Mouse (Mus musculus): ENCODE data around the gene Nbr1. TPM values are rescaled to one million over a fixed set of nuclear protein-coding genes. Genes with fewer than 3 reads are reported as not detected.
A peak's percentile ranks its signal among the peaks of the same experiment; 100 is the strongest.
"Not testable (repeated sequence)": the region's sequence is repeated elsewhere in the genome, so short reads cannot be mapped to it uniquely, and the experiment has no call there.

The Nbr1 gene
- polyA plus RNA-seq, 1 experiment from 2014 or later = 99.4 TPM

DNA sequence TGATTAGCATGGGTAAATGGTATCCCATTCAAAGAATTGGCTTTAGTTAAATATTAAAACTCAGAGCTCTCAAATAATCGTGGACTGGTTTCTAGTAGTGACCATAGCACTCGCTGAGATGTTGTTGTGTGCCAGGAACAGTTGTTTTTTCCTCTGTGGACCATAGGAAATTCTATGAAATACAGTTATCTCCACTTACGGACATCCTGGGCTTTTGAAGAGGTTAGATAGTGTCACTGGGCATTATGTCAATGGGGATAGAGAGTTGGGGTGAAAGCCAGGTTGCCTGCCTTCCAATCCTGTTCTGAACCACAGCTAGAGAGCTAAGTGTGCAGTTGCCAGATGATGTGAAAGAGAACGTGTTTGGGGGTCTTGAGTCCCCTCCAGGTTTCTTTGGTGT lies 33.9 kb downstream of the Nbr1 start:
- Histone ChIP-seq H3K4me1 (replicated peaks) (peaks cover 8% of the 10 kb centered on the region), H3K27ac (replicated peaks) (no peak overlapping the region), H3K9me3 (no peaks in the 10 kb centered on the region), H3K27me3 (no peaks in the 10 kb centered on the region), H3K4me3 (no peak overlapping the region), H3K4me2 (no peak overlapping the region), H3K36me3 (peaks cover 33% of the 10 kb centered on the region), H3K9ac (no peak overlapping the region)
- WGBS = 85% methylated on average over 4 of the region's 4 CpGs
- ATAC-seq (ENCODE audit: low read depth) = no peak

DNA sequence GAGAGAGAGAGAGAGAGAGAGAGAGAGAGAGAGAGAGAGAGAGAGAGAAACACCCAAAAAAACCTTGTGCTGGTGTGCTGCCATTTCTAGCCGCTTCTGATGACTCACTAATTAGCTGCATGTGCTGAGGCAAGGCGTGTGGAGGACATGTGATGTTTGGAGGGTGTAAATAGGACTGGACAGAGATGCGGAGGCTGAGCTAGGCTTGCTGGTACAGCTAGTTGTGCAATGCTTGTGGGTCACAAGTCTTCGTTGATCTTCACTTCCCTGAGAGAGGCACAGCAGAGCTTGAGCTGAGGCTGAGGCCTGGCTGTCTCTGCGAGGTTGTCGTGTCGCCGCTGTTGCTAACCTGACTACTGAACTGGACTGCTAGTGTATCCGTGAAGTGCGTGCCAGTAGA lies 35.7 kb downstream of the Nbr1 start:
- Histone ChIP-seq H3K4me2 (no peak overlapping the region), H3K27me3 (no peaks in the 10 kb centered on the region), H3K4me3 (no peak overlapping the region), H3K9ac (no peak overlapping the region), H3K27ac (replicated peaks) (no peak overlapping the region), H3K4me1 (replicated peaks) (no peaks in the 10 kb centered on the region), H3K9me3 (no peaks in the 10 kb centered on the region), H3K36me3 (peaks cover 27% of the 10 kb centered on the region)
- 96% methylated on average over 10 of the region's 10 CpGs for WGBS
- ATAC-seq (ENCODE audit: low read depth) = no peak

DNA sequence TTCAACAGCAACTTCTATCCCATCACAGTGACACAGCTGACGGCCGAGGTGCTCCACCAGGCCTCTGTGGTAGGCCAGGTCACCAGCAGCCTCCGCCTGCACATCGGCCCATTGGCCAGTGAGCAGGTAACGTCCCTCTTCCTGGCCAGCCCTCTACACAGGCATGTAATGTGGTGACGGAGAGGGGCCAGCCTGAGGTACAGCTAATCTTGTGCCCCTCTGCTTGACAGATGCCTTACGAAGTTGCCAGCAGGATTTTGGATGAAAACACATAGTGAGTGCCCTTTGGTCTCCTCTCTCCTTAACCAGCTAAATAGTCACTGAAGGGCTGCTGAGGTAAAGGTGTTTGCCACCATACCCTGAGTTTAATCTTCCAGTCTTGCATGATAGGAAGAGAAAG lies 36.9 kb downstream of the Nbr1 start:
- no peak overlapping the region for H3K4me2 ChIP-seq
- no peaks in the 10 kb centered on the region for H3K4me1 ChIP-seq (replicated peaks)
- WGBS = 85% methylated on average over 7 of the region's 7 CpGs

DNA sequence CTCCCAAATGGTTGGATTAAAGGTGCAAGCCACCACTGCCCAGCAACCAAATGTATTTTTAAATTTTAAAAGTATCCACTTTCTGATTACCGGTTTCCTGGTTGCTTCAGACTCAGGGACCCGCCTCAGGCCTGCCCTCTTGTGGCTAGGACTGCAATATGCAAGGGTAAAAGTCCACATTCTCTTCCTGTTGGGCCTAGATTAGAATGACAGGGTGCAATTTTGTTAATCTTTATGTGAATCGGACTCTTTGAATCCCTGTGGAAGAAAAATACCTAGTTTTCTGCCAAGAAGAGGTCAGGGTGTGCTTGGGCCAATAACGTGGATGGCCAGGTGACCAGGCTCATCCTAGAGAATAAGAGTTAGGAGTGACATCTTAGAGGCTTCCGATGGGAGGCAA lies 37.5 kb downstream of the Nbr1 start:
- Histone ChIP-seq H3K36me3 (peaks cover 27% of the 10 kb centered on the region), H3K27ac (replicated peaks) (no peak overlapping the region), H3K27me3 (no peaks in the 10 kb centered on the region), H3K9ac (no peak overlapping the region), H3K4me3 (no peak overlapping the region), H3K4me1 (replicated peaks) (no peaks in the 10 kb centered on the region), H3K4me2 (no peak overlapping the region), H3K9me3 (no peaks in the 10 kb centered on the region)
- 32% methylated on average over 5 of the region's 5 CpGs for WGBS
- no peak for ATAC-seq (ENCODE audit: low read depth)

More for the DNA sequence above, 36.9 kb downstream of the Nbr1 start:
- ATAC-seq (ENCODE audit: low read depth) = no peak
- Histone ChIP-seq H3K9me3 (no peaks in the 10 kb centered on the region), H3K4me3 (no peak overlapping the region), H3K36me3 (peaks cover 27% of the 10 kb centered on the region), H3K27ac (replicated peaks) (no peak overlapping the region), H3K27me3 (no peaks in the 10 kb centered on the region), H3K9ac (no peak overlapping the region)

DNA sequence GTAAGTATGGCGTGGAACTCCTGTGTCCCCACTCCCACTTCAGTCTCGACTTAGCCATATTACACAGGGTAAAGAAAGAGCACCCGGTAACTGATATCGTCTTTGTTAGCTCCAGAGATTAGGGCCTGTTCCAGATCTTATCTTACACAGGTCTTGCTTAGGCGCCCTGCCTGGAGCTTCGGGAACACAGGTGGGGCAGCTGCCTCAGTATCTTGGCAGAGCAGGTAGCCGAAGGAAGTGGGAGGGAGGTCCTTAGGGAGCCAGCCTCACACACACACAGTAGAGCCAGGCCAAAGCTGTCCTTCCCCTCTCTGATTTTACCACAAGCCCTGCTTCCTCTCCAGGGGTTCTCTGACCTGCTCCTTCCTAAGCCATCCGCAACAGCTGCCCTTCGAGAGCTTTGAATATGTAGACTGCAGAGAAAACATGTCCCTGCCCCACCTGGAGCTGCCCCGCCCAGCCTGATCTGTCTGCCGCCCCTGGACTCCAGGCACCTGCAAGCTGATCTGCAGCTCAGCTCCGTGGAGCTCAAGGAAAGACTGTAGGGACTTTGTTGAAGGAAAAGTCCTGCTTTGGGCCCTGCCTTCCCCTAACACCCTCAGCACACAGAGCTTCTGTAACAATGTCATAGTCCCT lies 38.2 kb downstream of the Nbr1 start:
- no peak overlapping the region for H3K9ac ChIP-seq
- no peaks in the 10 kb centered on the region for H3K4me1 ChIP-seq (replicated peaks)
- no peaks in the 10 kb centered on the region for H3K27me3 ChIP-seq
- no peak overlapping the region for H3K4me3 ChIP-seq
- peaks cover 24% of the 10 kb centered on the region for H3K36me3 ChIP-seq
- no peak overlapping the region for H3K4me2 ChIP-seq
- WGBS = 79% methylated on average over 12 of the region's 12 CpGs
- no peaks in the 10 kb centered on the region for H3K9me3 ChIP-seq
- no peak overlapping the region for H3K27ac ChIP-seq (replicated peaks)
- ATAC-seq (ENCODE audit: low read depth) = no peak

DNA sequence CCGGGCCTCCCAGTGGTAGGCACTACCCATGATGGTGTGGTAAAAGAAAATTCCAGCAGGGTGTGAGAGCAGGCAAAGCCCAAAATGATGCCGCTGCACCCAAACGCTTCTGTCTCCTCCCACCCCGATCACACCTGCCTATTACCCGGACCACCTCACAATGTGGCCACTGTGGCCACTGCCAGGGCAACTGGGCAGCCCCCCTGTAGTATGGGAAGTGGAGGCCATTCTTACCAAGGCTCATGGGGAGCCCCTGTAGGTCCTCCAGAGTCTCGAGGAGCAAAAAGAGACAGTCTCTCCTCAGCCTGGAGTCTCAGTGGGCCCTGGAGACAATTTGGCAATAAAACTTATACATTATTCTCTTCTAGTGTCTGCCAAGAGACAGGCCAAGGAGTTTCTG lies 47.2 kb downstream of the Nbr1 start, which contains the start of gene Gm11634:
Gene Gm11634 (minus strand): TSS at position 101 of the 400 bp plus-strand sequence.
- Histone ChIP-seq H3K27me3 (no peaks in the 10 kb centered on the region), H3K4me2 (no peak within 1 kb of the TSS), H3K9me3 (no peaks in the 10 kb centered on the region), H3K4me1 (replicated peaks) (0 out of 2 replicates have a peak, but pooled peaks cover under 1% of the 10 kb centered on the region), H3K4me3 (no peak within 1 kb of the TSS), H3K9ac (no peak within 1 kb of the TSS), H3K27ac (replicated peaks) (no peak within 1 kb of the TSS), H3K36me3 (no peaks in the 10 kb centered on the region)
- ATAC-seq (ENCODE audit: low read depth) = no peak
- 72% methylated on average over 6 of the region's 6 CpGs for WGBS

DNA sequence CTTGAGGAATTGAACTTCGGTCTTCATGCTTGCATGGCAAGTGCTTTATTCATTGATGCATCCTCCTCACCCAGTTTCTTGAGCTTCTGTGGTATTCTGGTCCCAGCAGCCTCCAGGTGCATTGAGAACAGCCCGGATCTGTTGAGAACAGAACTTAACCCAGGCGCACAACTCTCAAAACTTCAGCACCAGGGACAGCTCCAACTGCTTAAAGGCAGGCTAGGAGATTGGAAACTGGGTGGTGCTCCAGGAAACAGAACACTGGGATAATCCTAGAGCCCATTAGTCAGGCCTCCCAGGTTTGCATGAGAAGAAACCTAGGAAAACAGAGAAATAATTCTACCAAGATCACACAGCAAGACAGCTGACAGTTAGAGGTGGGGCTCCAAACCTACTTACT lies 50.5 kb downstream of the Nbr1 start:
- ATAC-seq (ENCODE audit: low read depth) = no peak
- Histone ChIP-seq H3K9ac (no peak overlapping the region), H3K4me2 (no peak overlapping the region), H3K27ac (replicated peaks) (no peak overlapping the region), H3K4me3 (no peak overlapping the region), H3K4me1 (replicated peaks) (0 out of 2 replicates have a peak, but pooled peaks cover 7% of the 10 kb centered on the region), H3K27me3 (no peaks in the 10 kb centered on the region), H3K36me3 (no peaks in the 10 kb centered on the region), H3K9me3 (no peaks in the 10 kb centered on the region)
- 8% methylated on average over 3 of the region's 3 CpGs for WGBS

DNA sequence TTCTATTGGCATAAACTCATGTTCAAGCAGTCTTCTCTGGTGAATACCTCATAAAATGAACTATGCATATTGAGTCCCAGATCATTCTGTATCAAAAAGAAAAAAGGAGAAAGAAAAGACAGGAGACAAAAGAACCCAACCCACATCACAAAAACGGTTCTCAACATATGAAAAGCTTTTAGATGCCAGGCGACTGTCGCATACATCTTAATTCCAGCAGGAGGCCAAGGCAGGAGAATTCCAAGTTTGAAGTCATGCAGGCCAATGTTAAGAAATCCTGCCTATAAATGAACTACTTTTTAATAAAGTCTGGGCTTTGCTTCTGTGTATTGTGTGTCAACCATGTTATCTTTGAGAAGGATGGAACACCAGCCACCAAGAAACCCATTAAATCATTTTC lies 52.2 kb downstream of the Nbr1 start:
- H3K36me3 ChIP-seq = no peaks in the 10 kb centered on the region
- ATAC-seq (ENCODE audit: low read depth) = no peak
- H3K9ac ChIP-seq = no peak overlapping the region
- H3K4me3 ChIP-seq = peak overlapping the region; percentile 41
- H3K9me3 ChIP-seq = no peaks in the 10 kb centered on the region
- H3K27ac ChIP-seq (replicated peaks) = no peak overlapping the region; the same call in 1 of the 2 replicates
- H3K4me1 ChIP-seq (replicated peaks) = 0 out of 2 replicates have a peak, but pooled peaks cover 7% of the 10 kb centered on the region
- H3K27me3 ChIP-seq = no peaks in the 10 kb centered on the region
- WGBS = 0% methylated on average over 3 of the region's 3 CpGs
- peak overlapping the region; percentile 60 for H3K4me2 ChIP-seq

DNA sequence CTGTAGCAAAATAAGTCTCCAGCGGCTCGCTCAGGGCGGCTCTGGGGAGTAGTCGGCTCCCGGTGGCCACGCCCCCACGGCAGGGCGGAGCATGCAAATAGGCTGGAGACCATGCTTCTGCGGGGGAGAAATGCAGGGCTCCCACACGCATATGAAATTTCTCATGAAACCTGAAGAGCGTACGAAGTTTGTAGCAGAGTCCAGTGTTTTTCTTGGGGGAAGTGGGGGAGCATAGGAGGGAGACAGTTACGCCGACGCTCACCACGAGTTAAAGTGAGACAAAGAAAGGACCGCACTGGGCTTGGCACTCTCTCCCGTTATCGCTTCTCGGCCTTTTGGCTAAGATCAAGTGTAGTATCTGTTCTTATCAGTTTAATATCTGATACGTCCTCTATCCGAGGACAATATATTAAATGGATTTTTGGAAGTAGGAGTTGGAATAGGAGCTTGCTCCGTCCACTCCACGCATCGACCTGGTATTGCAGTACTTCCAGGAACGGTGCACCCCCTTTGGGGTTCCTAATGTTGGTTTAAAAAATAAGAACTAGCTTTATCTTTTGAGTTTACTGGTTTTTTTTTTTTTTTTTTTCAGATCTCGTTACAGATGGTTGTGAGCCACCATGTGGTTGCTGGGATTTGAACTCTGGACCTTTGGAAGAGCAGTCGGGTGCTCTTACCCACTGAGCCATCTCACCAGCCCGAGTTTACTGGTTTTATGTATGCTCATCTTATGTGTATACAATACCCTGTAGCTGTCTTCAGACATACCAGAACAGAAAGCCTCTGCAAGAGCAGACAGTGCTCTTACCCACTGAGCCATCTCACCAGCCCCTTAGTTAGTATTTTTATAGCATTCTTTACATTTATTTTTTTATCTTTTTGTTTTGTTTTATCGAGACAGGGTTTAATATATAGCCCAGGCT lies 52.8 kb downstream of the Nbr1 start:
- H3K36me3 ChIP-seq; H3K27me3 ChIP-seq; H3K4me1 ChIP-seq (replicated peaks); H3K9me3 ChIP-seq: not testable (repeated sequence)
- Histone ChIP-seq H3K27ac (replicated peaks) (peak overlapping the region; percentile 46; the same call in 1 of the 2 replicates), H3K4me2 (peak overlapping the region; percentile 60), H3K9ac (peak overlapping the region; percentile 67), H3K4me3 (peak overlapping the region; percentile 41)
- peak; percentile 83; the same call in 1 of the 2 replicates for ATAC-seq (ENCODE audit: low read depth)
- WGBS = 2% methylated on average over 30 of the region's 30 CpGs

DNA sequence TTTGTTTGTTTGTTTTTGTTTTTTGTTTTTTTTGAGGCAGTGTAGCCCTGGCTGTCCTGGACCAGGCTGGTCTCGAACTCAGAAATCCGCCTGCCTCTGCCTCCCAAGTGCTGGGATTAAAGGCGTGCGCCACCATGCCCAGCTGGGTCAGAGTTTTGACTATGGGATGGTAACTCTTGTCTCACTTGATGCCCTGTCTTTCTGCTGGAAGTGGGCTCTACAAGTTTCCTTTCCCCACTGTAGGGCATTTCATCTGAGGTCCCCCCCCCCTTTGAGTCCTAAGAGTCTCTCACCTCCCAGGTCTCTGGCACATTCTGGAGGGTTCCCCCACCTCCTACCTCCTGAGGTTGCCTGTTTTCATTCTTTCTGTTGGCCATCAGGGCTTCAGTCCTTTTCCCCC lies 55.2 kb downstream of the Nbr1 start:
- ATAC-seq (ENCODE audit: low read depth); H3K9ac ChIP-seq; H3K4me2 ChIP-seq; H3K4me1 ChIP-seq (replicated peaks); H3K4me3 ChIP-seq; H3K27me3 ChIP-seq; H3K9me3 ChIP-seq; H3K36me3 ChIP-seq; H3K27ac ChIP-seq (replicated peaks): not testable (repeated sequence)
- 87% methylated on average over 4 of the region's 4 CpGs for WGBS

DNA sequence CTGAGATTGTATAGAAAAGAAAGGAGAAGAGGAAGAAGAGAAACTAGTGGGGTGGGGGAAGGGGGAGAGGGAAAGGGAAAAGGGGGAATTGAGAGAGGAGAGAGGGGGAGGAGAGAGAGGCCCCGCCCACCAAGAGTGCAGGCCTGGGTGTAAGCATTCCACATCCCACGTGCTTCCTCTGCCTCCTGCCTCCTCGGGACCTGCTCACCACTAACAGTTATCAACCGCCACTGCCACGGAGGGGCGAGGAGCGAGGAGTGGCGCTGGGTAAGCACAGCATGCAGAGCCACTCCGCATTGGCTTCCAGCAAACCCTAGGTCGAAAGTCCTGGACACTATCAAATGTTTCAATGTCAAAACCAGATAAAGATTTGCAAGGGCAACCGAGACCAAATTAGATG lies 58.5 kb downstream of the Nbr1 start:
- no peak for ATAC-seq (ENCODE audit: low read depth)
- H3K27ac ChIP-seq (replicated peaks) = no peak overlapping the region
- 45% methylated on average over 11 of the region's 11 CpGs for WGBS
- no peaks in the 10 kb centered on the region for H3K4me1 ChIP-seq (replicated peaks)
- no peaks in the 10 kb centered on the region for H3K36me3 ChIP-seq
- H3K9ac ChIP-seq = no peak overlapping the region
- H3K4me3 ChIP-seq = no peak overlapping the region
- H3K4me2 ChIP-seq = no peak overlapping the region
- H3K27me3 ChIP-seq = no peaks in the 10 kb centered on the region
- no peaks in the 10 kb centered on the region for H3K9me3 ChIP-seq

DNA sequence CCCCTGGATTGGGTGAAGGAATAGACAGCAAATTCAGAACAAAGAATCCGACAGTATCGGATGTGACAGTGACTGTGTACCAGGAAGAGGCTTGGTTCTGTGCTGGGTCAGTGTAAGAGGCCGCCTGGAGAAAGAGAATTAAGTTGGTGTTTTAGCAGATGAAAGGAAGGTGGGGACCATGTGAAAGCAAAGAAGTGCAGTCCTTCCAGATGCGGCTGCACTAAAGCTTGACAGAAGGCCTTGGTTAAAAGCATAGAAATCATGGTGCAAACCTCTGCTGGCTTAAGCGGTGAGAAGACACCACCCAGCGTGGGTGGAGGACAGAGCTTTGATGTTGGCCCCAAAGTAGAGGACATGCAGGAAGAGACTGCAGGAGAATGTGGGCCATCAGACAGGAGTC lies 61.6 kb downstream of the Nbr1 start:
- Histone ChIP-seq H3K36me3 (no peaks in the 10 kb centered on the region), H3K27me3 (no peaks in the 10 kb centered on the region), H3K9ac (no peak overlapping the region), H3K4me1 (replicated peaks) (peaks cover 17% of the 10 kb centered on the region), H3K4me3 (no peak overlapping the region), H3K9me3 (no peaks in the 10 kb centered on the region), H3K27ac (replicated peaks) (no peak overlapping the region), H3K4me2 (no peak overlapping the region)
- 82% methylated on average over 6 of the region's 6 CpGs for WGBS
- no peak for ATAC-seq (ENCODE audit: low read depth)

All from neural tube, embryonic 13.5 days (tissue).